Mouse (Mus musculus): ENCODE data around the gene Primpol. TPM values are rescaled to one million over a fixed set of nuclear protein-coding genes. Genes with fewer than 3 reads are reported as not detected.

Gene Primpol
- 1 to 10 TPM; 4.6 to 6.1 TPM for total RNA-seq (2021)
- long read RNA-seq, experiment 1, partial matches to known transcripts, result 0 of 3 reads
- long read RNA-seq, experiment 1, other reads (novel, unspliced or antisense), result 2 of 3 reads
- long read RNA-seq, experiment 2, partial matches to known transcripts, result 1 of 3 reads
- long read RNA-seq, experiment 2, other reads (novel, unspliced or antisense), result 2 of 3 reads

DNA sequence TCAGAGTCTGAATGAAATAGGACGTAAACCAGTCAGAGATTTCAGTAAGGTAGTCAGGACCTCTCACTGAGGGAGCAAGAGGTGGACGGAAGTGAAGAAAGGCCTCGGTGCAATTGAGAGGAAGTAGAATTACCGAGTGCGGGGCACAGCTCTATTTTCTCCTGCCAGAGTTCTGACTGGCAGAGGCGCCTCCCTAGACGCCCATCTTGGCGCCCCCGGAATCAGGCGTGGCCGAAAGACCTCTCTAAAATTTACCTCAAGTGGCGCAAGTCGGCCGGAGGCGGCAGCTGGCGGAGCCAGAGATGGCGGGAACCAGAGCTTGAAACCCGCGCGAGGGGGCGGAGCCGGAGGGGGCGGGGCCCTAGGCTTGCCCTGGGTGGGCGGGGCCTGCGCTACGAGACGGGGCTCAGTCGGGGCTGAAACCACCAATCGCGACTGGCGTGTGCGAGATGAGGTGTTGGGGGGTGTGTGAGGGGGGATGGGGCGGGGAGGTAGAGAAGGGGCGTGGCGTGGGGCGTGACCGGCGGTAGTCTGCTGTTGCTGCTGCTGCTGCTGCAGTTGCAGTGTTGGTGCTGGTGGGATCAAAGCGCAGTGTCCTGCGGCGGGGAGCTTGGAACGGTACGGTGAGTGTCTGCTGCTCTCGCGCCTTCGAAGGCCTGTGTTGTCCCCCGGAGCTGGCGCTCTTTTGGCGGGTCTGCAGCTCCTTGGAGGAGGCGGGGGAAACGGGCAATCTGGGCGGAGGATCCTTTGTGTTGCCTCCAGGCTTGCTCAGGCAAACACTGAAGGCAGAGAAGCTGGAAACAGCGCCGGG lies at the start of gene Primpol, which contains the start of gene Casp3:
Primpol (minus strand) TSS at position 334 of the 811 bp plus-strand sequence.
Casp3 (plus strand) TSS at position 413 of the 811 bp plus-strand sequence.
- Histone ChIP-seq H3K4me3 (peak within 1 kb of the TSS; percentile 74), H3K27ac (peak within 1 kb of the TSS; percentile 66)
- intact Hi-C loops (cut with DNase I), result loop anchor here (5.0 kb wide), 2 partner anchors 50 to 65 kb away; partner anchors contain the start of gene Cenpu
- TF ChIP-seq CTCF (IDR thresholded peaks at IDR 0.05), result no peak; the same call in 1 of the 2 replicates
- DNase-seq (ENCODE audit: extremely low spot score in 1 of 2, low spot score in 2 of 2), result peak; percentile 89 to 92

DNA sequence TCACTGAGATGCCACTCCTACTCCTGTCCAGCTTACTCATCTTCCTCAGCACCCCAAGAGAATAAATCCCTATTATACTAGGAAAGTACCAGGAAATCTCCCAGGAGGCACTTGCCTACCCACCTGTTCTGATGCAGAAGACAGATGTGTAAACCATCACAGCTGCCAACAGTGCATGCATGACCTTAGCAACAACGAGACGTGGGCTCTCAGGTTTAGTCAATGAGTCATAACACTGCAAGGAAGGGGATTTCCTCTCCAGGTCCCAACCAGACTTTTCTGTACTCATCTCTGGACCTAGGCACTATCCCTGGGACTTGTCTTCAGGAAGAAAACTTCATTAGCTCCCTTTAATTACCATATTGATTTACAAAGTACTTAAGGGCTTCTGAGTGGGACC lies 38.9 kb upstream of the Primpol start:
- no peak for DNase-seq (ENCODE audit: extremely low spot score in 1 of 2, low spot score in 2 of 2)
- Histone ChIP-seq H3K27ac (no peak overlapping the region), H3K4me3 (no peak overlapping the region)
- TF ChIP-seq CTCF (IDR thresholded peaks at IDR 0.05), result no peak
- intact Hi-C loops (cut with DNase I), result no loop called here

DNA sequence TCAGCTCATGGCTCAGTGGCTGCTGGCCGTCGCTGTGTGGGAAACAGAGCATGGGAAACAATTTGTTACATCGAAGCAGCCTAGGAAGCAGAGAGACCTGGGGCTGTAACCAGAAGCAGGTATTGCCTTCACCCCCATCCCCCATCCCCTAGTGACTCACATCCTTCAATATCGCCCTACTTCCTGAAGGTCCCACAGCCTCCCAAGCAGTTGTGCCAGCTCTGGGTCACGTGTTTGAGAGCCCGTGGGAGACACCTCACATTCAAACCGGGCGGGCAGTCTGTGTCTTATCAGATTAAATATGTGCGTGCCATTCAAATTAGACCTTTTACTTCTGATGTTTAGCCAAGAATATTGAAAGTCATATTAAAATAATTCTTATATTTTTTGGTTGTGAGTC lies 34.9 kb upstream of the Primpol start:
- H3K4me3 ChIP-seq, result no peak overlapping the region
- TF ChIP-seq CTCF (IDR thresholded peaks at IDR 0.05), result no peak

DNA sequence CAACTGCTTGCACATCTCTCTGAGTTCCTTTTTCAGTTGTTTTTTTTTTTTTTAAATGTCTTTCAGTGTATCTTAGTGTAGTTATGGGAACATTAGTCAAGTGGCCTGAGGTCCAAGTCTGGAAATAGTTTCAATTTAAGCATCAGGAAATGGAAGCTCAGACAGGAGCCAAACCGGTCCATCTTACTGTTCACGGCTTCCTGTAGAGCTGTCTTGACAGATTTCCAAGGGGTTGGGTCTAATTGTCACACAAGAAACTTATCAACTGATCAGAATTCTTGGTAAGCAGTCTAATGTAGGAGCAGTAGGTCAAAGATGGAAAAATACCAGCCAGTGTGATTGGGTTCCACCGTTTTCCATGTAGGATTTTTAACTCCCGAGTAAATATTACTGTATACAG lies 31.4 kb upstream of the Primpol start:
- Histone ChIP-seq H3K27ac (no peak overlapping the region), H3K4me3 (no peak overlapping the region)
- no peak for DNase-seq (ENCODE audit: extremely low spot score in 1 of 2, low spot score in 2 of 2)
- TF ChIP-seq CTCF (IDR thresholded peaks at IDR 0.05), result no peak
- intact Hi-C loops (cut with DNase I), result no loop called here

More for the DNA sequence above, 34.9 kb upstream of the Primpol start:
- intact Hi-C loops (cut with DNase I), result no loop called here
- H3K27ac ChIP-seq, result no peak overlapping the region
- DNase-seq (ENCODE audit: extremely low spot score in 1 of 2, low spot score in 2 of 2), result no peak

DNA sequence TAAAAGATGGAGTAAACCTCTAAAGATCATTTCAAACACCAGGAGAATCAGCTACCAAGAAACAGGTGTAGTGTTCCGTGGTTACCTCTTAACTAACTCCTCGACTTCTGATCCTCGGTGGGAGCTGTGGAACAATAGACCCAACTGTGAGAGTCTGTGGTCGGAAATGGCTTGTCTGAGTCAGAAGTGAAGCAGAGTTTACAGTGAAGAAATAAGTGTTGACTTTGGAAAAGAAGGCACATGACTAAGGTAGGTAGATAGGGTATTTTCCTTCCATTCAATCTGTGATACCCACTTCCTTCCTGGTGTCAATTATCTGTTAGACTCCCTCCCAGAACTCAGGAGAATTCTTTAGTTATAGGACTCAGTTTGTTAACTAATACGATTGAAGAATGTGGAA lies 24.3 kb upstream of the Primpol start:
- Histone ChIP-seq H3K27ac (no peak overlapping the region), H3K4me3 (no peak overlapping the region)
- intact Hi-C loops (cut with DNase I), result no loop called here
- DNase-seq (ENCODE audit: extremely low spot score in 1 of 2, low spot score in 2 of 2), result no peak
- TF ChIP-seq CTCF (IDR thresholded peaks at IDR 0.05), result no peak

DNA sequence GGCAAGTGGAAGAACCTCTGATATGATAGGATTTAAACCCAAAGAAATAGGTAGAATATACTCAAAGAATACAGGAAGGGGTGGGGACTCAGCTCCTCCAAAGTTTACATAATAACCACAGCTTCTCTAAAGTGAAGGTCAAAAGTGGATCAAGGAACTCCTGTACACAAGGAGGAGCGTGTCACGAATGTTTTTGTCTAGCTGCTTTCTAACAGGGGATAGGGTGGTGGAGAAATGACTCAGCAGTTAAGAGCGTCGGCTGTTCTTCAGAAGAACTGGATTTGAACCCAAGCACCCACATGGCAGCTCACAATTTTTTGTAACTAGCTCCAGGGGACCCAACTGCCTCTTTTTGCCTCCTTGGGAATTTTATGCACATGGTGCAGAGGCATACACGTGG lies 22.8 kb upstream of the Primpol start:
- no peak for DNase-seq (ENCODE audit: extremely low spot score in 1 of 2, low spot score in 2 of 2)
- H3K27ac ChIP-seq, result no peak overlapping the region
- no peak overlapping the region for H3K4me3 ChIP-seq
- intact Hi-C loops (cut with DNase I), result no loop called here
- no peak for TF ChIP-seq CTCF (IDR thresholded peaks at IDR 0.05)

DNA sequence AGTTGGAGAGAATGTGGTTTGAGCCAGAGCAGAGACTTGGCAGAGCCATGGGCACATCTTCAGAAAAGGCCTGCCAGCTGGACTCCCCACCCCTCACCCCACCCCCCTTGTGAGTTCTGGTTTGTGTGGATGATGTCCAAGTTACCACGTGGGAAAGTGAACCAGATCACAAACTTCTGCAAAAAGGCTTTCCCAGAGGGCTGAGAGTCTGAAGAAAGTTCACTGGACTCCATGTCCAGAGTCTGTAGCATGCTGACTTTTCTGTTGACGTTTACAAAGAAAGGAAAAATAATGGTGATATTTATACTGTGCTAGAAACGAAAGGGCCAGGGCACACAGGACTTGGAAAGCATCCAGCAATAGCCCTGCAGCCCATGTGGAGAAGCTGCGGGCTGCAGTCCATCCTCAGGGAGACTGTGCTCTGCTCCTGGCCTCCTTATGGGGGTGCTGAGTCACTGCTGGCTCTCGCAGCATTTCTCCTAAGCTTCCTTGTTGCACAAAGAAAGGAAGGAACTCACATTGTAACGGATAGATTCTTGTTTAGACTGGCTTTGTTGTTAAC lies 22.1 kb upstream of the Primpol start:
- Histone ChIP-seq H3K4me3 (no peak overlapping the region), H3K27ac (no peak overlapping the region)
- intact Hi-C loops (cut with DNase I), result no loop called here
- peak in 1 of 2 experiments; percentile 17 for DNase-seq (ENCODE audit: extremely low spot score in 1 of 2, low spot score in 2 of 2)
- no peak; the same call in 1 of the 2 replicates for TF ChIP-seq CTCF (IDR thresholded peaks at IDR 0.05)

DNA sequence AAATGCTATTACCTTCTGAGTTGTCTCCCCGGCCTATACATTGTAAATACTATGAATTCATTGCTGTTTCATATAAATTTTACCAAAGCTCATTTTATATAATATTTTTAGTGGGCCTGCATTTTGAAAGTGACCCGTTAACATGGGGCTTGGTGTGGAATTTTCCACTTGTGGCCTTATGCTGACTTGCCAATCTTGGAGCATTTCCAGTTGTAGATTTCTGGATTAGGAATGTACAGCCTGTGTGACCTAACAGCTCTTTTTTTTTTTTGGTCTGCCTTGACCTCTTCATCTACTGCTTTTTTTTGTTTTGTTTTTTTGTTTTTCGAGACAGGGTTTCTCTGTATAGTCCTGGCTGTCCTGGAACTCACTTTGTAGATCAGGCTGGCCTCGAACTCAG lies 13.9 kb upstream of the Primpol start:
- Histone ChIP-seq H3K27ac (no peak overlapping the region), H3K4me3 (no peak overlapping the region)
- DNase-seq (ENCODE audit: extremely low spot score in 1 of 2, low spot score in 2 of 2), result no peak
- TF ChIP-seq CTCF (IDR thresholded peaks at IDR 0.05), result no peak
- intact Hi-C loops (cut with DNase I), result no loop called here

DNA sequence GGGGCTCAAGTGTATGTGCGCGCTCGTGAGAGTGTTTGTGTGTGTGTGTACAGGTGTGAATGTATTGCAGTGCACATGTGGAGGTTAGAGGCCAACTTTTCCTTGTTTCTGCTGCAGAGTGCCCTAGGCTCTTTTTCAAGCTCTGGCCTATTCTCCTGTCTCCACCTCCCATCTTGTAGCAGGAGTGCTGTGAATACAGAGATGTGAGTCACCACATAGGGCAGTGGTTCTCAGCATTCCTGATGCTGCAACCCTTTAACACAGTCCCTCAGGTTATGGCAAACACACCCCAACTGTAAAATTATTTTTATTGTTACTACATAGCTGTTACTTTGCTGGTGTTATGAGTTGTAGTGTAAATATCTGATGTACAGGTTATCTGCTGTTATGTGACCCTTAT lies 13.4 kb upstream of the Primpol start:
- Histone ChIP-seq H3K4me3 (no peak overlapping the region), H3K27ac (no peak overlapping the region)
- intact Hi-C loops (cut with DNase I), result no loop called here
- TF ChIP-seq CTCF (IDR thresholded peaks at IDR 0.05), result no peak
- no peak for DNase-seq (ENCODE audit: extremely low spot score in 1 of 2, low spot score in 2 of 2)

DNA sequence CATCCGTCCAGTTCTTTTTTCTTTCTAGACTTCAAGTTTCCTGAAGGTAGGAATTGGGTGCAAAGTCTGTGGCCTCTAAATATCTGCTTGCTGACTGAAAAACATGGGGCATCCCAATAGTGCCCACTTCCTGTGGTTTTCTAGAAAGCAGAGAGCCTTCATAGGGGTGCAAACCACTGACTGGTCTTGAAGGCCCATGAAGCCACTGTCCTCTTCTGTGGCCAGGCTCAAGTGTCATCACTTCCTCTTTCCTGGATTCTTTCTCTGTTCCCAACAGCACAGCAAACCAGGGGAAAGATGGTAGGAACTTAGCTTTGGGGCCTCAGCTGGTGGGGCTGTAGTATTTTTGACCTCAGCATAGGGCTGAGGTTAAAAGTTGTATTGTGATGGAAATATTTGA lies 11.6 kb upstream of the Primpol start:
- TF ChIP-seq CTCF (IDR thresholded peaks at IDR 0.05), result no peak

DNA sequence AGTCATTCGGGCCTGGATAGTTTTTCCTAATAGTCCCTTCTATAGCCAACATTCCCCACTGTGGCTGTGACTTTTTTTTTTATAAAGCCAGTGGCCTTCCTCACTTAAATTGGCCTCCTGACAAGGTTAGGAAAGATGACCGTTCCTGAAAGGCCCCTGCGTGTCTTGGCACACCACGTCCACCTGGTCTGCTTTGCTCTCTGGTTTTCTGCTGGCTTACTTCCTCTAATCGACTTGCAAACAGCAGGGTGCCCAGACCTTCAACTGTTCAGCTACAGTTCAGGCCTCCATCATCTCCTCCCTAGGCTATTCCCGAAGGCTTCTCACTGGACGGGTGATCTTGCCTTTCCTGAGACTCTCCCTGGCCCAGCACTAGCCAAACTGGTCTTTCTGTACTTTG lies 10.9 kb upstream of the Primpol start:
- H3K4me3 ChIP-seq, result no peak overlapping the region
- intact Hi-C loops (cut with DNase I), result no loop called here
- TF ChIP-seq CTCF (IDR thresholded peaks at IDR 0.05), result no peak
- DNase-seq (ENCODE audit: extremely low spot score in 1 of 2, low spot score in 2 of 2), result no peak
- H3K27ac ChIP-seq, result no peak overlapping the region

More for the DNA sequence above, 11.6 kb upstream of the Primpol start:
- intact Hi-C loops (cut with DNase I), result no loop called here
- Histone ChIP-seq H3K27ac (no peak overlapping the region), H3K4me3 (no peak overlapping the region)
- DNase-seq (ENCODE audit: extremely low spot score in 1 of 2, low spot score in 2 of 2), result no peak

DNA sequence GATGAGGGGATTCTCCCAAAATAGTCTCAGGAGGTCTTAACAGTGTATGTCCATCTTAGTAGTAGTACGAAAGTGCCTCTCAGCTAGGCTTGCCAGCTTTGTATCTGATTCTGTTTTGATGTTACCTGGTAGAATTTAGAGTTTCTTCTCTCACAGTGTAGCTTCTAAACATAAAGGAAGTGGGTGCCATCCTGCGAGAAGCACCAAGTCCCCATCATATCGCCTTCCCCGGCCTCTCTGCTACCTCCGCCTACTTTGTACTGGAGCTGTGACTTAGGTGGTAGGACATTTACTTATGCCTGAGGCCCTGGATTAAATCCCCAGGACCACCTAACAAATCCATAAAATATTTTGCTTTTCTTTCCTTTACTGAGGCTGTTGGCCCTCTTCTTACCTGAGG lies 9.6 kb upstream of the Primpol start:
- Histone ChIP-seq H3K27ac (no peak overlapping the region), H3K4me3 (no peak overlapping the region)
- TF ChIP-seq CTCF (IDR thresholded peaks at IDR 0.05), result no peak
- DNase-seq (ENCODE audit: extremely low spot score in 1 of 2, low spot score in 2 of 2), result no peak
- intact Hi-C loops (cut with DNase I), result no loop called here

Data from left cerebral cortex, adult 2 months (tissue).